Mouse (Mus musculus) induced T-regulatory cell, adult 2 months (primary cell): ENCODE results near the gene Klhl18.

Experiments used
- DNase-seq: peaks from one replicate; pipeline ENCODE4 v3.0.0-alpha.2; 2012; ENCODE audit warnings: low read depth

Gene Klhl18

DNA sequence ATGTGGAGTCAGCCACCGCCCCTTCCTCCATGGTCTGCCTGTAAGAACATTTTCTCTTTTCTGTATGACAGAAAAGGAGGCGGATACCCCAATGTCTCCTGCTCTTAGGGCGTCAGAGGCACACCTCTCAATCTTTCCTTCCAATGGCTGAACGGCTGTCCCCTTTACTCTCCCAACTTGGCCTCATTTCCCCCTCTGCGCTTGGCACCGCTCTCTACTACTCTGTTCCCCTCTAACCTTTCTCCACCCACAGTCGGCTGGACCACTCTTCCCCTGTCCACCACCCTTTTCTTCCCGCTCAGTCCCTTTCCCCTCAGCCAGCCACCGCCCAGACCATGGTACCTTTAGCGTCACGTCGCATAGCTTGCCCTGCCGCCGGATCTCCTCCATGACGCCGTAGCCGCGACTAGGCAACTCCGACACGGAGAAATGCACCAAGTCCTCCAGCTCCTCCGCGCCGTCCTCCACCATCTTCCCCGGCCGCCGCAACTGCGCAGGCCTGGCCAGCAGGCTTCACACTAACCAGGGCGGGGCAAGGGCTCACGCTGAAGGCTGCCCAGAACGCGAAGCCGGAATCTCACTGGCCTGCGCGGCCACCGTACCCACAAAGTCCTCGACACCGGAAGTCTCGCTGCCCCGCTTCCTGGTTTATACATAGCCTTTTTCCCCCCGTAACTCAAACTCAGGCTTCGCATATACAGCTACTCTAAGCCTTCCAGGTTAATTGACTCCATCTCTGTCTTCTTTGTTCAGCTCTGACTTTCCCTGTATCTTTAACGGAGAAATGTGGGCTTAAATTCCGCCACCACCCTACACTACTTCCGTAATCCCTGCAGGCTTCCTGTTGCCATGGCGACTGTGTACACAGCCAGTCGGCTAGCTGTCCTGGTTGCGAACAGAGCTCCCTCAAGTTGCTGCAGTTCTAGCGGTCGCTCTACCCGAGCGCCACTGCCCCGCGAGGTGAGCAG lies at the start of gene Klhl18, which contains the start of gene Kif9:
Gene Klhl18, minus strand, starts transcription at position 571 of the 968 bp plus-strand sequence.
Gene Kif9, plus strand, starts transcription at position 835 of the 968 bp plus-strand sequence.
- DNase-seq = peak; percentile 98

DNA sequence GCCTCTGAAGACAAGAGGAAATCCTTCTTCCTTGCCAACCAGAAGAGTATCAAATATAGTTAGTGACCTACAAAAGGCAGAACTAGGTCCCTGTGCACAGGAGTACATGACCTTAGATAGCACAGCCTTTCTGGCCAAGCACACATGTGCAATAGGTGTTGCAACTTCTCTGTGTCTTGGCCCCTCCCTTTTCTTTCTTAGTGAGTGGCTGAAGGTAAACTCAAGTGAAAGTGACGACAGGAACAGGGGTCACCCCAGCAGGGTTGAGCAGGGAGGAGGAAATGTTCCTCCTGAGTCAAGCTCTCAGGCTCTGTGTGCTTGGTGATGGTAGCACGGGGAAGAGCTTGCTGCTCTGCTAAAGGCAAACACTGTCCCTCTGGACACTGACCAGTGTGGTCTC lies 49.2 kb upstream of the Klhl18 start:
- DNase-seq = no peak

DNA sequence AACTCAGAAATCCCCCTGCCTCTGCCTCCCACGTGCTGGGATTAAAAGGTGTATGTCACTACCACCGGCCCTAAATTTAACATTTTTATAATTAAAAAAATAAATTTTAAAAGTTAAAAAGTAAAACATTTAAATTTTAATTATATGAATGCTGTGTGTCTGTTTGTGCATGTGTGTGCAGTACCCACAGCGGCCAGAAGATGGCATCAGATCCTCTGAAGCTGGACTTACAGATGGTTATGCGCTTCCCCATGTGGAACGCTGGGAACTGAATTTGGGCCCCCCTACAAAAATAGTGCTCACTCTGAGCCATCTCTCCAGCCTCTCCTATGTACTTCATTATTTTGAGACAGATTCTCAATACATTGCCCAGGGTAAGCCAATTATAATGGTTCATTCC lies 14.4 kb upstream of the Klhl18 start:
- peak; percentile 55 for DNase-seq

GRCm38 (mm10) chr9:110488841-110489240 lies 12.3 kb upstream of the Klhl18 start:
- DNase-seq = no peak

GRCm38 (mm10) chr9:110478639-110479038 lies 2.1 kb upstream of the Klhl18 start:
- peak; percentile 28 for DNase-seq

DNA sequence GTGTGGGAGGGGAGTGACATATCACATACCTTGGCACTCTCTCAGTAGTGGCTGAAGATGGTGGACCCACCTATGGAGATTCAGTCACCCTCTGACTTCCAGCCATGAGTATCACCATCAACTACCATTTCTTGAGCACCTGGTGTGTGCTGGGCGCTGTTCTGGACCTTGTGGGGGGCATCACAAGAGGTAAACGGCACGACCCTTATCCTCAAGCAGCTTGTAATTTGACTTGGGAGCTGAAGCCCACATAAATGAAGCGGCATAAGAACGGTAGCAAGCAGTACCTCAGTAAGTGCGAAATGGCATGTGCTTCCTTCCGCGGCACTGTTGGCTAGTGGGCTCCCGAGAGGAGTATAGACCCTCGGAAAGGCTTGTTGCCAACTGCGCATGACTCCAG lies 1.5 kb upstream of the Klhl18 start:
- peak; percentile 17 for DNase-seq

DNA sequence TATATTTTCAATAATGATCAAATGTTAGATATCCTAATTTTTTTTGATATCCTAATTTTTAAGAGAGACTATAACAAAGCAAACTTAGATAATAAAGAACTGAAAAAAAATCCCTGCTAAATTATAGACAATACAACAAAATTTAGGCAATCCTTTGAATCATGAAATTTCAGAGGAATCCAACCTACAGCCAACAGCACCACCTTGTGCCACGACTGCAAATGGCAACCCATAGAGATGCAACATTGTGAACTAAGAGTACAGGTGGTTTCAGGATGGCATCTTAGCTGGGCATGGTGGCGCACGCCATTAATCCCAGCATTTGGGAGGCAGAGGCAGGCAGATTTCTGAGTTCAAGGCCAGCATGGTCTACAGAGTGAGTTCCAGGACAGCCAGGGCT lies 10.3 kb downstream of the Klhl18 start:
- peak; percentile 66 for DNase-seq

GRCm38 (mm10) chr9:110465336-110465735 lies 11.2 kb downstream of the Klhl18 start:
- no peak for DNase-seq

- no peak for DNase-seq
These were observed 12.4 kb downstream of the Klhl18 start for GRCm38 (mm10) chr9:110463983-110464591.

DNA sequence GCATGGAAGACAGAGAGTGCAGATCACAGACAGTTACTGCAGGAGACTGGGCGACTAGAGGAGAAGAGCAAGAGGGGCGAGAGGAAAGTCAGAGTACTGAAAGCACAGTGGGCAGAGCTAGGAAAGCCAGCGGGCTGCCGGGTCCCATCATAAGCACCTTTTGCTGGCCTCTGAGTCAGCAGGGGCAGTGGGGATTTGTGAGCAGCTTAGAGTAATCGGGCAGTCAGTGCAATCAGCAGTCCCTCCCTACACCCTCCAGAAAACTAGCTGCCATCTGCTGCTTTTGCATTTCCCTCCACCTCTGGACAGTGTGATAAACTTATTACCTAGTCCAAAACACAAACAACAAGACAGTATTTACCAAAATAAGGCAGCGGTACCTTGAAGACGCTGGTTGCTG lies 14.2 kb downstream of the Klhl18 start:
- DNase-seq = no peak

DNA sequence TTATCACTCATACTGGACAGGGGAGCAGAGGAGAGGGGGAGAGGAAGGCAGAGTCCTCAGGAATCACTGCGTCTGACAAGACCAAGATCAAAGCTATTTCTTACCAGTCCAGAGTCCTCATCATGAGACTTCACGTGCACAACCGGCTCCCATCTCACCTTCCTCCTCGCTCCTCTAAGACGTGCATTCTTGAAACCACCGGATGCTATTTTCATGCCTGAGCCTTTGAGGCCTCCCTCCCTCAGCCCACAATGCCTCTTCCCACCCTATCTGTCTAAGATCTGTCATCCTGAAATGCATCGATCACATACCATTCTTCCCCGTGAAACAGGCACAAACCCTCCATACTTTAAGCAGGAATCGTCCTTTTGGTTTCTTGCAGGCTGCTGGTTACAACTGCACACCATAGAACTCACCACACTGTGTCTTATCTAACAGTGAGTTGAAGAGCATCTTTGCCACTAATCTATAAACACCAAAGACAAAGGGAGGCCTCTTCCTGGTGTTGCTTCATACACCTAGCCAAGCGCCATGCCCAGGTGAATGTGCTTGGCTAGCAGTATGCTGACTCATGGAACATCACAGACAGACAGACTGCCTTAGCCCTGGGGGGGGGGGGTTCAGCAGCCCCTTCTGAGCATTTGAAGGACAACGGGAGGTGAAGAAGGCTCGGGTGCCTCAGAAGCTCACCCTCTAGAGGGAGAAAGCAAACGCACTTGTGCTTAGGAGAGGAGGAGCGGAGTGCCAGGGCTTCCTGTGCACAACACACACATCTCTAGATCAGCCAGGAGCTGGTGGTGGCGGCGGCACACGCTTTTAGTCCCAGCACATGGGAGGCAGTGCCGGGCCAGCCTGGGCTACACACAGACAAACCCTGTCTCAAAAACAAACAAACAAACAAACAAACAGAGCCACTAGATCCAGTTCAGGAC lies 15.3 kb downstream of the Klhl18 start:
- peak; percentile 36 for DNase-seq

GRCm38 (mm10) chr9:110459145-110459727 lies 17.3 kb downstream of the Klhl18 start:
- DNase-seq = no peak

GRCm38 (mm10) chr9:110457926-110458325 lies 18.6 kb downstream of the Klhl18 start:
- peak; percentile 39 for DNase-seq

- DNase-seq = no peak
These were observed 24.0 kb downstream of the Klhl18 start for GRCm38 (mm10) chr9:110452523-110452922.

DNA sequence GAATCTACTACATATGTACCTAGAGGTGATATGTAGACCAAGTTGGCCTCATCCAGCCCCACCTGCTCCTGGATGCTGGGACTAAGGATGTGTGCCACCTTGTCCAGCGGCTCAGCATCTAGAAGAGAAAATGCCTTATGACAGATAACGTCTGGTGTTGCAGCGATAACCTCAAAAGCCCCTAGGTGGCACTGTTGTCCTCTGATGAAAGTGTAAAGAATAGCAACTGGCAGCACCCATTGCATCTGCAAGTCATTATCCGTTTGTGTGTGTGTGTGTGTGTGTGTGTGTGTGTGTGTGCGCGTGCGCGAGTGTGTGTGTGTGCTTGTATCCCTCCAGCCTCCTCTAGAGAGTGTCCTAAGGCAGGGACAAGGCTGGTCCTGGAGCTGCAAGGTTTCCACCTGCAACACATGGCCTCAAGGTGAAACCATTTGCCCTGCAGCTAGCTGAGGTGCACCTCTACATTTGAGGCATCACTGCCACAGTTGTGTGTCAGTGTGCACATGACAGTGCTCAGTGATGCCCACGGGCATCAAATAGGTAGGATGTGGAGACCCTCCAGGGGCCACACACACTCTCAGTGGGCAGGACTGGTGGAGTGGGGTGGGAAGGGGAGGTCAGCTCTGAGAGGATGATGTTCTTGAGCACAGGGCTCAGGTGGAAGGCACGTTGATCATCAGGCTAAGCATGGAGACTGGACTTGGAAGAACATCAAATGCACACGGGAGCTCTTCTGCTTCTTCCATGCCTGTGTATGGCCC lies 27.5 kb downstream of the Klhl18 start:
- peak; percentile 91 for DNase-seq

- DNase-seq = no peak
These were observed 28.1 kb downstream of the Klhl18 start for GRCm38 (mm10) chr9:110448356-110448755.

DNA sequence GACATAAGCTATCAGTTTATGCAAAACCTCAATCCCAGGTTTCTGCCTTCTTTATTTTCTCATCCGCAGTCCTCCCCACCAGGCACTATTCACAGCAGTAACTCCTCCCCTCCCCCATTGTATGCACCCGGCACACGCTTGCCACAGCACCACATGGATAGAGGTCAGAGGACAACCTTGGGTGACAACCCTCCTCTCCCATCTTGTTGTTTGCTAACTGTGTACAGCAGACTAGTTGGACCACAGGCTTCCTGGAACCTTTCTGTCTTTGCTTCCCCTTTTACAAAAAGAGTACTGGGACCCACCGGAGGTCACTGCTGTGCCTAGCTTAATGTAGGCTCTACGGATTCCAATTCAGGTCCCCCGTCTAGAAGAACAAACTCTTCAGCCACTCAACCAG lies 35.9 kb downstream of the Klhl18 start:
- DNase-seq = no peak

- no peak for DNase-seq
These were observed 36.4 kb downstream of the Klhl18 start for GRCm38 (mm10) chr9:110440049-110440448.

- DNase-seq = no peak
These were observed 40.5 kb downstream of the Klhl18 start for GRCm38 (mm10) chr9:110436041-110436440.

GRCm38 (mm10) chr9:110433045-110433444 lies 43.4 kb downstream of the Klhl18 start:
- no peak for DNase-seq

DNA sequence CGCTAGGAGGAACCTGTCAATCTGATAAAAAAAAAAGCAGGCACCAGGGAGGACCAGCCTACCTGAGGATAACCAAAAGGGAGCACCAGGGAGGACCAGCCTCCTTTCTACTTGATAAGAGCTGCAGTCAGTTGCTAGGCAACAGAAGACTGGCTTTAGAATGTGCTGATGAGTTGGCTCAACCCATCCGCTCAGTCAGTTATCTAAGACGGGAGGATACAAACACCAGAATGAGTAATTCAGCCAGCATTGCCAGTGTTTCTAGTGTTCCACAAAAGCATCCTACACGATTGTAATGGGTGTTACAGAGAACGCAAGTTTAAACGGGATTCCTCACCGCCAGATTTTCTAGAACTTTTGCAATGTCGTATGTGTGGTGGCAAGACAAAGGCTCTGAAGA lies 45.3 kb downstream of the Klhl18 start:
- DNase-seq = no peak
